Mouse (Mus musculus) spleen, adult 2 months (tissue): ENCODE data around the gene Stx2.

Source experiments
- CTCF ChIP-seq: fragments of 200-500 bp; IDR thresholded peaks from 2 replicates; pipeline ENCODE4 v1.5.1; 2011; ENCODE audit warnings: mild to moderate bottlenecking, inconsistent platforms; ENCODE audit not compliant: insufficient read depth, insufficient read length, insufficient replicate concordance; ENCODE audit errors: extremely low read depth
- POLR2A ChIP-seq: fragments of 200-500 bp; IDR thresholded peaks from 2 replicates; pipeline ENCODE4 v1.6.1; 2011; ENCODE audit warnings: low read depth, low read length, inconsistent platforms

DNA sequence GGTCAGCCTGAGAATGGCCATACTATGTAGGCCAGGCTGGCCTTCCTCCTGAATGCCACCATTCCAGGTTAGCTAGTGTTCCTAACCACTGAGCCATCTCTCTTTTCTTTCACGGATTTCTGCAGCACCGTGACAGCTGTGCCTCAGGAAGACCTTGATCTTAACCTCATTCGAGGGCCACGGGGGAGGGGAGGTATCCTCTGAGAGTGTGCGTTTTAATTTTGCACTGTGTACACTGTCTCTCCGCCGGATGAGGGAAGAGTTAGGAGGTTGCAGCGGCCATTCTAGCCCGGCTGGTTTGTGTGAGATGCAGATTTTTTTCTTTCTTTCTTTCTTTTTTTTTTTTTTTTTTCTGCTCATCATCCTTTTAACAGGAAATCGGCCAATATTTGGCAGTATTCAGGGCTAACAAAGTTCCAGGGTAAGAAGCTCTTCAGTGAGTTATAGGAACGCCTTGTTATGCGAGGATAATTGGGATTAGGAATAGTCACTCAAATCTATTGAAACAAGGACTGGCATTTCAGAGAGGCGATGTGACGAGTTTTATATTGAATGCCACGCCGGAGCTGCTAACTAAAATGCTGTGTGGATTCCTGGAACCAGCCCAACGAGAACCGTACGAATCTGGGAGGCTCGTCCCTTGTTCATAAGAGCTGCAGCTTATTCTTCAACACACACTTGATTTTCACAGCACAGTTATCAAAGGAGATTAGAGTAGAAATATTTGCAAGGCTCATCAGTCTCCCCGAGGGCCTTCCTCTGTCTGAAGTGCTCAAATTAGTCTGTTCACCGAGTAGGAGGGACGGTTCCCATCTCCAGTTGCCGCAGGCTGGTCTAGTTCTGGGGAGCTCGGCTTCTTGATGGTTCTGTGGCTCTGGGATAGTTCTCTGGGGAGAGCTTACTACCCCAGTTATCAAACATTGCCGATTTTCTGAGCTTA, 37.5 kb upstream of the Stx2 start:
- TF ChIP-seq CTCF, result no peak
- no peak for TF ChIP-seq POLR2A
